Mouse (Mus musculus) forebrain, embryonic 13.5 days (tissue): ENCODE data around the gene Nudt16. TPM values are rescaled to one million over a fixed set of nuclear protein-coding genes. Genes with fewer than 3 reads are reported as not detected.

Experiments
- polyA plus RNA-seq: library from polyadenylated mRNA; unstranded; fragments of >200 nt; fragmentation: Nextera tagmentation; extraction: Ambion mirVana; gene quantifications from 2 replicates; pipeline ENCODE4 v1.2.1, GENCODE M21; 2015

Nudt16 gene
- polyA plus RNA-seq, 1 experiment from 2014 or later, result 22.5 TPM

Other genes with a start within 250 kb of the Nudt16 start
- 105 and 110 TPM in 2 replicates for gene Mrpl3, start 78.6 kb downstream of the Nudt16 start, polyA plus RNA-seq
- not detected in 2 replicates for gene 1700080E11Rik, start 13.3 kb upstream of the Nudt16 start, polyA plus RNA-seq